Mouse (Mus musculus) urinary bladder, postnatal 10 days (tissue): Measurements from ENCODE around the gene Rcsd1.

Source experiments
- DNase-seq: peaks from one replicate; pipeline ENCODE4 v3.0.0; 2022; ENCODE audit warnings: low spot score

Gene Rcsd1

GRCm38 (mm10) chr1:165625896-165626295 is 83.7 kb downstream of the Rcsd1 start:
- DNase-seq, result no peak

GRCm38 (mm10) chr1:165625058-165625457 is 84.5 kb downstream of the Rcsd1 start:
- no peak for DNase-seq

GRCm38 (mm10) chr1:165618201-165618624 is 91.3 kb downstream of the Rcsd1 start:
- DNase-seq, result no peak

- no peak for DNase-seq
Observed at GRCm38 (mm10) chr1:165617166-165617891, 92.2 kb downstream of the Rcsd1 start.

- DNase-seq, result no peak
Observed at GRCm38 (mm10) chr1:165616652-165617051, 92.9 kb downstream of the Rcsd1 start.

- DNase-seq, result no peak
Observed at GRCm38 (mm10) chr1:165614793-165615192, 94.8 kb downstream of the Rcsd1 start.

- no peak for DNase-seq
Observed at GRCm38 (mm10) chr1:165613926-165614325, 95.6 kb downstream of the Rcsd1 start.

GRCm38 (mm10) chr1:165612714-165613113 is 96.8 kb downstream of the Rcsd1 start:
- DNase-seq, result no peak

- no peak for DNase-seq
Observed at GRCm38 (mm10) chr1:165610321-165610999, 99.1 kb downstream of the Rcsd1 start.

GRCm38 (mm10) chr1:165609495-165610320 is 99.8 kb downstream of the Rcsd1 start:
- no peak for DNase-seq

- DNase-seq, result no peak
Observed at GRCm38 (mm10) chr1:165608904-165609303, 100.7 kb downstream of the Rcsd1 start.

GRCm38 (mm10) chr1:165605774-165606173 is 103.8 kb downstream of the Rcsd1 start:
- no peak for DNase-seq

- no peak for DNase-seq
Observed at GRCm38 (mm10) chr1:165605108-165605507, 104.4 kb downstream of the Rcsd1 start.

GRCm38 (mm10) chr1:165604203-165604602 is 105.4 kb downstream of the Rcsd1 start:
- no peak for DNase-seq

GRCm38 (mm10) chr1:165603218-165603617 is 106.3 kb downstream of the Rcsd1 start:
- DNase-seq, result no peak

GRCm38 (mm10) chr1:165601775-165602280 is 107.7 kb downstream of the Rcsd1 start:
- no peak for DNase-seq
